Mouse (Mus musculus): ENCODE results near the gene Gm17409.

Gene Gm17409

DNA sequence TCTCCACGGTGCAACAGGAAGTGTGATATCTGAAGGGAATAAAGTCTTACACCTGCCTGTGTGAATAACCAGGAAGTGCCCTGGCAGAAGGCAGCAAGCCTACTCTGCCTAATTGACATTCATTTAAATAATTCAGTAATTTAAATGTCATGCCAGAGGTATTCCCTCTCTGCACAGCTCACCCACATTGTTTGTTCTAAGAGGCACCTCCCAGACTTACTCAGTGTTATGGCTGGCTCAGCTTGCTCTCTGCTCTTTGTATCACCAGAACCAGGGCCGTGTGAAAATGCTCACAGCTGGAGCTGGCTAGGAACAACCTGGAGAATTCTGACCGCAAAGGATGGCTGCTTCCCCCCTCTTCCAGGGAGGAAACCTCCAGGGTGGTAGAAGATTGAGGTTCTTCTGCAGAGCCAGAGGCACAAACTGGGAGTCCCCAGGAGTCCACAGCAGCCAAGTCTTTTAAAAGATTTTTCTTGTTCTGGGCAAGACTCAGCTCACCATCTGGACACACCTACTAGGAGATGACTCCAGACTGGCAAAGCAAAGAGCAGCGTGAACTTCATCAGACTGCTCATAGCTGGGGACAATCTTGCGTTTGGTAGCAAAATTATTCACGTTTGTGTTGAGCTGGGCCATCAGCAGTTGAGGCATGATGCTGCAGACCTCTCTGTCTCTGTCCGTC, 14.5 kb downstream of the Gm17409 start:
- DNase-seq (ENCODE audit: low read depth): peak; percentile 62

DNA sequence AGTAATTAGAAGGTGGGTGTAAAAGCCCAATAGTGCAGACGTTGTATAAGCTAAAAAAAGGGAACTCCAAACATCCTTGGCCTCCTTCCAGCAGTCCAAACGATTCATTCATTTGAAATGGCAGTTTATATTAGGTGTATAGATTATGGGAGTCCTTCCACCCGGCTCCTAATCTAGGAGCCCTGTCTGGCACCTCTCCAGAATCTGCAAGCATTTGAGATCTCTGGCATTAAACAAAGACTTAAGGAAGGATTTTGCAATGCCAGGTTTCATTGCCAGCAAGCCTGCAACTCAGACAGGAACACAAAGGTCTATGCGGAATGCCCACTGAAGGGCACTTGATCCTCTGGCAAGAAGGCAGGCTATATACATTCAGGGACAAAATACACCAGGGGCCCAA, 15.2 kb downstream of the Gm17409 start:
- peak; percentile 76 for DNase-seq (ENCODE audit: low read depth)

DNA sequence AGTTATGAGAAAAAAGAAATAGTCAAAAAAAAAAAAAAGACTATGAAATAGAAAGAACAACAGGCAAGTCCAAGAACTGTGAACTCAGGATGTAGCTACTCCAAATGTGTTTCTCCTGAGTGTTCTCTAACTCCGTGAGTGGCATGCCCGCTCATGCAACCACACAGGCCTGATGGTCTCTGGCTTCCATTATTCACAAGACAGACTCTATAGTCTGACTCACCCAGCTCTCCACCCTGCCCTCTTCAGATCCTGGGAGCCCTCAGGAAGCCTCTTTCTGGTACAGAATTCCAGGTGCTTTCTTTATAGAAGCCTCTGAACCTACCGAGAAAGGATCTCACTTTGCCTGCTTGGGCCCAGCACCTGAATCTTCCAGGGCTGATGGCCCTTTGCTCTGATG, 15.8 kb downstream of the Gm17409 start:
- peak; percentile 29 for DNase-seq (ENCODE audit: low read depth)

DNA sequence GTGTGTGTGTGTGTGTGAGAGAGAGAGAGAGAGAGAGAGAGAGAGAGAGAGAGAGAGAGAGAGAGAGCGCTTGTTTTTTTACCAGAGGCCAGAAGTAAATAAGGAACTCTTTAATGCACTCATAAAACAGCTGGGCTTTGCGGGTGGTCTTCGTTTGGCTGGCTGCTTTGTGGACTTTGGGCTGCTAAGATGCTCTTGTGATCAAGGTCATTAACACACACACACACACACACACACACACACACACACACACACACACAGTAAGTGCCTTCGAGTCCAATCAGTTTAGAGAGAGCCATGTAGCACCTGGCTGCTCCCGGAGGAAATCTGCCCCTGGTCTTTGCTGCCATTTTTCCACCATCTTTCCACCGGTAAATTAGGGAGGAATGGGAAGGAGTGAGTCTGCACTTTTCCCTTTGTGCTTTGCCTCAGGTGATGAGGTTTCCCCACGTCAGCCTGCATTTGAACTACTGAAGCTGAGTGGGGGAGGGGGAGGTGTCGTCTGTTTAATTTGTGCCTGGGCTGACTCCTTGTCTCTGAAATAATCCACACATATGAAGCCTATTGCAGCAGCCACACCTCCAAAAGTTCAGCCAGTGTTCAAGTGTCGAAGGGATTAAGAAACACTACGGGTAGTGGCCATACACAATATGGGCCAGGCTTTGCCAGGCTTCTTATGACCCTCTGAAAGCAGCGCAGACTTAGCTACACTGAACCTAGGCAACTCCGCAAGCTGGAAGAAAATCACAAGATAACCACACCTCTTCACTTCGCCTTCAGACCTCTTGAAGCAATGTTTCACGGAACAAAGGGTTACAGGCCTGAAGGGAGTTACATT, 16.7 kb downstream of the Gm17409 start:
- DNase-seq (ENCODE audit: low read depth): no peak

DNA sequence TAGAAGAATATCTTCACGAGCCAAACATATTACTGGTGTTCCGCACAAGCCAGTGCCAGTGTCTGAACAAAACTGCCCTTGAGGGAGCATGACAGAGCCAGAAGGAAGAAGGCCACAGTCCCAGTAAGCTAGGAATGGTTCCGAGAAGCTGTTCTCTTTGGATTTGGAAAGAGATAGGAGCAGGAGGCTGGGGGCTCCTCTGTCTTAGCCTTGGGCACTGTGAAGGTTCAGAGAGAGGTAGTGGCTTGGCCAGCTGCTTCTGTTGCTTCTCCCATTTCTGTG, 17.3 kb downstream of the Gm17409 start:
- DNase-seq (ENCODE audit: low read depth): no peak

DNA sequence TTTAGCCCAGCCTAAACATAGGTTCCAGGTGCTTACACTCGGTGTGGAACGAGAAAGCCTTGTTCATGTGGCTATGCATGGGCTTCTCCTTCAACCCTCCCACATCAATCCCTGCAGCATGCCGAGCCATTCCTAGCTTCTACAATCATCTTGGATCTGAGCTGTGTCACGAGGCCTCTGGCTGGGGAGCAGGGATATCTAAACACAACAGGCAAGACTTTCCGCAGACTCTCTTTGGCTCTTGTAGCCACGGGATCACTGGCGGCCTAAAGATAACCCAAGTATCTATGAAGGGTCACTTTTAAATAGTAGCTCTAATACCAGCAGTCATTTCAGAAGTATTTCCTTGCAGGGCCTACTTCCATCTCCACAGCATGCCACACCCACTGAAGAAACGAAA, 18.5 kb downstream of the Gm17409 start:
- no peak for DNase-seq (ENCODE audit: low read depth)

DNA sequence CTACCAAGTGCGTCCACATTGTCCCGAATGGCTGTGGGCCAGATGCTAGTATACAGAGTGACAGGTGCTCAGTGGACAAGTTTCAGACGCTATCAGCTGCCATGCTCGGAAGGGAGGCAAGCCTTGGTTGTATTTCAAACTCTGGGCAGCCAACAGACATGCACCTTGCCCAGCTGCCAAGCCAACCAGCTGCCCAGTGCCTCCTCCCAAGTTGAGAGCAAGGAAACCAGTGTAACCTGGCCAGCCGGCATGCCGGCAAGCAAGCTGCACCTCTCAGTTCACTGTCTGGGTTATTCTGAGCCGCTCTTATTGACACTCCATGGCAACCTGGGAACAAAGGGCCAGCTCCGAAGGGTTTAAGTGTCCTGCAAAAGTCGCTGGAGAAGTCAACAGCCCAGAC, 19.4 kb downstream of the Gm17409 start:
- no peak for DNase-seq (ENCODE audit: low read depth)

DNA sequence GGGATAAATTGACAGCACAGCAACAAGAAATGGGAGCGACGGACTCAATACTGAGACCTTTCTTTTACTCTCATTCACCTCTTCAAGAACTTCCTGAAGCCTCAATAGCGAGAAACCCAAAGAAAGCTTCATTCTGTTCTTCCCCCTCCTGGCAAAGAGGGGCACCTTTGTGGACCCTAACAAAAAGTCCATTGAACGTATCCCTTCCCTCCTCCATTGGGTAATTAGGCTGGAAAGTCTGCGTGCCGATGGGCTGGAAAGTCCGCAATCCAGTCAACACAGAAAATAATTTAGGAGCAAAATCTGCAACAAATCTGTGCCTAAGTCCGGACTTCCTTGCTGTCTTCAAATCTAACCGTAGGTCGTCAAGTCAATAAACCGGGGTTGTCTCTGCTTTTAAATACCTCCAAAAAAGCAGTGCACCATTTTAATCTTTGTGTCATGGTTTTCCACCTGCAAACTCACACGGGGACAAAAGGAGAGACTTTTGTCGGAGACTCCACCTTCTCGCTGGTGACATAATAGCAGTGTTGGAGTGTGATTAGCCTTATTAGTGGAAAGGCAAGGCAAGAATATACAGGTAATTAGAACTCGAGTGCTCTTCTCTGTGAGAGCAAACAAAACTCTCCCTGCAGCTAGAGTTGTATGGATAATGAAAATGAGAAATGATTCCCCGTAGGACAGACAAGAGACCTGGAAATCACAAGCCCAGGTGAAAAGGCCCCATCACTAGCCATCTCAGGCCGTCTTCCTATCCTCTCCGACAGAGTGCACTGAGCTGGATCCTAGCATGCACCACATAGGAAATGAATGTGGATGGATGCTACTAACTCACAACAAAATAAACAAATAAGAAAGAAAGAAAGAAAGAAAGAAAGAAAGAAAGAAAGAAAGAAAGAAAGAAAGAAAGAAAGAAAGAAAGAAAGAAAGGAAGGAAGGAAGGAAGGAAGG, 24.0 kb downstream of the Gm17409 start:
- no peak for DNase-seq (ENCODE audit: low read depth)

DNA sequence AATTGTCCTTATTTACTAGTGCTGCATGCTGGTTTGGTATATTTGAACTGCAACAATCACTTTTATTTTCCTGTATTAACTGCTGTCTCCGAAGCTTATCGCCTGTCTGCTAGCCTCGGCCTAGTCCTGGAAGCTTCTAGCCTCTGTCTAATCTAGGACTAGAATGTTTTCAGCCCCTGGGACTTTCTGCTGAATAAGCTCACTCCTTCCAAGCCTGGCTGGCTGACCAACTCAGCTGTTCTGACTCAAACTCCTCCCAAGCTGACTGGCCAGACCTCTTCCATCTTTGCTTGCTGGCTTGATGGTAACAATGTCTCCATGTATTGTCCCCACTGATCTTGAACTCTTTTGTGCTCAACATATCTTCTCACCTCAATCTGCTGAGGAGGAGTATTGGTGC, 25.4 kb downstream of the Gm17409 start:
- DNase-seq (ENCODE audit: low read depth): no peak

DNA sequence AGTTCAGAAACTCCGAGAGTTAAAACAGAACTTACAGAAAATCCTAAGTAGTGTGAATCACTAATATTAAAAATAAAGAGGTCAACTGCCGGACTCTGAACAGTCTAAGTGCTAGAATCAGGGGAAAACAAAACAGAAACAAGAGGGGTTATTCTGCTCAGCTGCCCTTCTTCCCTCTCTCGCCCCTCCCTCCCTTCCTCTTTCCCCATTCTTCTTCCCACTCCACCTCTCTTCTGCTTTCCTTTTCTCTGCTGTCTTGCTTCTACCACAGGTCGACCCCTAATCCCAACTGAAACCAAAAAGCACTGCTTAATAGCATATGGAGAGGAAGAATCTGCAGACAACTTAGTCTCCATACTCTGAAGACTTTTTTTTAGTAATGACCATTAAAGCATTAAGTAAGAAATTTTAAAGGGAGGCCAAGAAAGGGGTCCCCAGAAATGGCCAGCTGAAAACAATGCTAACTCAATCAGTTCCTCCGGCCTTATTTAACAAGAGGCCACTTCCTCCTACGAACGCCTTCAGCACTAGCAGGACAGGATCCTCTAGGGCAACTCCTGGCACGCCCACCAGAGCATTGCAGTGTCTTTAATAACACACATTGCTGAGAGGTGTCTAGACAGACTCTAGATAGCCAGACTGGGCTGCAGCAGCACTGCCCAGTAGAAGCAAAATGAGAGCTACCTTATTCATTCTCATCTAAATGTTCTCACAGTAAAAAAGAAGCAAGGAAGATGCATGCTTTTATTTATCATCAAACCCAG, 26.9 kb downstream of the Gm17409 start:
- no peak for DNase-seq (ENCODE audit: low read depth)

DNA sequence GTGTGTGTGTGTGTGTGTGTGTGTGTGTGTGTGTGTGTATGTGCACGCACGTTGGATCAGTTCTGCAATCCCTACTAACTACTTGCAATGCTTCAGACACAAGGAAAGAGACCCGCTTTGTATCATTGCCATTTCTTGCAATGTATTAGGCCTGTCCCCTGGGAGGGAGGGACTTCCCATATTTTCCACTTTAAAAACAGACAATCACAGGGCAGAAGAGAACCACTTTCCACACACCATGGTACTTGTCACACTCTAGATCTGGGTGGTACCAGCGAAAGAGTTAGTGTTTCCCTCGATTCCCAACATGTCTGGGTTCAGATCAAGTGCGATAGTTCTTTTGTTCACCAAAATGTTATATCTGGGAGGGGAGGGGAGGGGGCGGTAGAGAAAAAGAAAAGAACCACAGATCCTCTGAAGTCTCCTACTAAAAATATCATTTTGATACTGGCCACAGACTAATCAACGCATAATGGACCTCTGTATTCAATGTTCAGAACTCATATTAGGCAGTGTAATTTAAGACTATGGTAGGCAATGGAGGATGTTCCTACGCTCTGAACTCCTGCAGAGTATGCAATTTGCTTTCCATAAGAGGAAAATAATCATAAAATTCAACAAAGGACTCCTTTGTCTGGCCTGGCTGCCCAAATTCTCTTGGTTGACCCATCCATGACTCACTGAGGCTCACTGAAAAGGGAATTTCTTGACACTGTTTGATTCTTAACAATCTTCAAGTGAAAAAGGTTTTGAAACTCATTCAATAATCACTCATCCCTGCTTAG, 35.6 kb downstream of the Gm17409 start:
- DNase-seq (ENCODE audit: low read depth): peak; percentile 81

DNA sequence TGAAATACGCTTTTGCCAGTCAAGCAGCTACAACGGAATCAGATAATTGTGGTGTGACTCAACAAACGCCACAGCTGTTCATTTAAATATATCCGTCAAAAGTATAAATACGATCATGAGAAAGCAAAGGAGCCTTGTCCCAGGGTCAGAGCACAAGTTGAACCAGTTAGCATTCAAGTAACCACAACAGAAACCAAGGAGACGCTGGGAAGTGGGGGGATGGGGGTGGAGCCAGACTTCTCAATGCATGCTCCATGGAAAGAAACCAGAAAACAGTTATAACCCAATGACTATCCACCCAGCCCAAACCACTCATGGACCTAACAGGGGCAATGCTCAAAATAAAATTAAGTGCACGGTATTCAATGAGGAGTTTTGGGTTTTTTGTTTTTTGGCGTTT, 40.3 kb downstream of the Gm17409 start:
- no peak for DNase-seq (ENCODE audit: low read depth)

DNA sequence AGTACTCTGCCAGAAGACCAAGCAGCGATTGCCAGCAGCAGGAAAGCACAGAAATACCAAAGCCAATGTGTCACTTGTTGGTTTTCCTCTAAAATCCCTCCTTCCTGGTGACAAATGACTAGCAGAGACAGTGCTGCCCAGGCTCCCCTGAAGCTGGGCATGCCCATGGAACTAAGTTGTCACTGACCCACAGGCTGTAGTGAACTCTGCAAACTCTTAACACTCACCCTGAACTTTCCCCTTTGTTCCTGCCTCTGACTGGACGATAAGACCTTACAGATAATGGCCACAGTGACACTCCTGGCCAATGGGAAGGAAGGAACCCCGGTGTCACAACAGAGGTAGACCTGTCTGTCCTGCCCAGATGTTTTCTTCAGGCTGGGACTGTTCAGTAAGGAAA, 43.3 kb downstream of the Gm17409 start:
- no peak for DNase-seq (ENCODE audit: low read depth)

DNA sequence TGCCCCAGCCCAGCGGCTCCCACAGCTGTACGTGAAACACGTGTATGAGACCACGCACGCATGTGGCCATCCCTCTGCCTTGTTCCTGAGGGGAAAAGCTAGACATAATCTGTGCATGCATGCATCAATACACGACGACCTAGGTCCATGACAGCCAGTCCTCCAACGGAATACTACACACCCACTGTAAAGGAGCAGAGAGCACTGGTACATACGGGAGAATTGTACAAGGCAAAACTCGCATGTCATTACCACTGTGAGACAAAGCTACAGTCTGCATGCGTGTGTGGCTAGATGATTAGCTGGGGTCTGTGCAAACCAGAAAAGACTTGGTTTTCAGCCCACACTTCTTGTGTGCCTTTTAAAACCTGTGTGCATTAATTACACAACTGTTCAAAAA, 44.6 kb downstream of the Gm17409 start:
- no peak for DNase-seq (ENCODE audit: low read depth)

DNA sequence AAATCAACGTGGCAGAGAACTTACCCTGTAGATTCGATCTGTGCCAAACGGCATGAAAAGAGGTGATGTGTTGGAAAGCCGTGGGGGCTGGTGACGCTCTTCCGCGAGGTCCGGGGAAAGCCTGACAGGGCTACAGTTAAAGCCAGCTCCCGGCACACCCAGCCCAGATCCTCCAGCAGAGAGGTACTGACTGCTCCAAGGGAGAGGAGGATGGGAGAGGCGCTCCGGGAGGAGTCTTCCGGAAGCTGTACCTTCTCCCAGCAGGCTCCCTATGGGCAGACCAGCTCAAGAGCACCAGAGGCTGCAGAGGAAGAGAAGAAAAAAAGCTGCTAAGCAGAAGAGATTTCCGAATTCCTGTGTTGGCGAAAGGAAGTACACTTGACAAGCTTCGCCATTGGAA, 46.1 kb downstream of the Gm17409 start:
- no peak for DNase-seq (ENCODE audit: low read depth)

DNA sequence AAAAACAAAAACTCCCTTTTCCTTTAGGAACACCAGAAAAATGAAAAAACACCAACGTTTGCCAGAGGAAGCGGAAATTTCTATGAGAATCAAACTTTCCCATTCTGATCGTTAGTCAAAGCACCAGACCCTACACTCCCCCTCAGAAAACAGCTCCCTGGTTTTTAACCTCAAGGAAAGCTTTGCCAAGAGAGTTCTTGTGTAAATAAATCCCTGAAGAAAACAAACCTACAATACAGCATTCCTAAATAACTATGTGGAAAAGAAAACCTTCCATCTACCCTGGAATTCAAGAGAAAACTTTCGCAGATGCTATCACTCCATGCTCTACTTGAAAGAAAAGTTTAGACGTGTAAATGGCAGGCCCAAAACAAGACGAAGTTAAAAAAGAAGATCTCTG, 47.0 kb downstream of the Gm17409 start:
- DNase-seq (ENCODE audit: low read depth): no peak

DNA sequence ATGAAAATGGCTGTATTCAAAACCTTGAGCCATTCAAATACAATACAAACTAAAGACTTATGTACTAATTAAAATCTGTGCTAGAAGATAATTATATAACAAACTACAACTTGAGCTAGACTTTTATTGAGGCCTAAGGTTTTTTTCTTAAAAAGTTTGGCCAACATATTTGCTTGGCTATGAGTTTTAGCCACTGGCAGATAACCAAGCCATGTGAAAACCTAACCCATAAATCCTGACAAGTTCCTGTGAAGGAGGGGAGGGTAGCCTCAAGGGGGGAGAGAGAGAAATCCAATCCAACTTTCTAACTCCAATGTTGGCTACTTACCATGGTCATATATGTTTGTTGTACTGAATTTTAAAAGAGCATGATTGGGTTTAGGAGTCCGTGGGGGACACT, 48.6 kb downstream of the Gm17409 start:
- peak; percentile 73 for DNase-seq (ENCODE audit: low read depth)
